ENCODE assay signal across 8 mouse cellular contexts in the genomic region with DNA sequence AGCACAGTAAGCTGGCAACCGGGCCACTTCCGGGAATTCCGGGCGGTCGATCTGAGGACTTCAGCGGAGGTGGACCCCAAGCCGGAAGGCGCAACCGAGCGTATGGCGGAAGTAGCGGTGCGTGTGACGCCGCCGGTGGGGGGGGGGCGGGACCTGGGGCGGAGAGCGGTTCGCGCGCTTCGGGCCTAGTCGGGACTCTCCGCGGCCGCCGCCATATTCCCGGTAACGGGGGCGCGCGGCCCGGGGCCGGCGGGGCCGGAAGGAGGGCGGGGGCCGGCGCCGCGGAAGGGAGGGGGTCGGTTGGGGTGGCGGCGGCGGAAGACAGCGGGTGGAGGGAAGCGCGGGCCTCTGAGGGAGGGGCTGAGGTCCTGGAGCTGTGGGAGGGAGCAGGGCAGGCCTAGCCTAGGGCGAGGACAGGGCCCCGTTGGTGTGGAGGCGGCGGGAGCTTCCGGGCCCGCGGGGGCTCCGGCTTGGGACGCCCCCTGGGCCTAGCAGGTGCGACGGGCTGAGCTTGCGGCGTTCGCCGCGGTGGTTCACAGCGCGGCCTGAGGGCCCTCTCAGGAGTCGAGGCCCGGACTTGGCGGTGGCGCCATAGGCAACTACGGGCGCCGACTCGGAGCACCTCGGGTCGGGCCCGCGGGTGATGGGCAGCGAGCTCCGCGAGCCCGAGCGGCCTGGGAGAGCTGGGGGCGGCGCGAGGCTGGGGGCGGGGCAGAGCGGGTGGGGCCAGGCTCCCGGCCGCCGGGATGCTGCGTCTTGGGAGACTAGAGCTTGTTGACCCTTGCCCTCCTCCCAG. TPM values are rescaled to one million over a fixed set of nuclear protein-coding genes. Genes with fewer than 3 reads are reported as not detected.
DNase-seq lines count a peak whose midpoint lies in the region; ATAC-seq lines count a peak whose summit lies in the region.

Gene Cpsf7 (plus strand): TSS at position 161 of the 796 bp plus-strand sequence.

- WGBS in forebrain, embryonic 14.5 days: under 1% methylated on average over 68 of the region's 93 CpGs
- under 1% methylated on average over 56 of the region's 93 CpGs for WGBS in neural tube, embryonic 15.5 days

- peak; percentile 88 for DNase-seq in ES-CJ7 (ENCODE audit: low read depth, low spot score)
- peak; percentile 82 for DNase-seq in cerebellum, adult 11 months
- DNase-seq in forebrain, embryonic 14.5 days (ENCODE audit: low spot score): peak; percentile 96
- peak; percentile 91 to 92 for DNase-seq in heart, postnatal 14 days
- DNase-seq in layer of hippocampus, adult 11-12 months (ENCODE audit: low spot score): peak; percentile 90
- DNase-seq in lung, adult 18-20 months: peak; percentile 91 to 94
- DNase-seq in testis, postnatal 14 days (ENCODE audit: low spot score): peak; percentile 93

- H3K36me3 ChIP-seq in forebrain, embryonic 14.5 days (ENCODE audit: control insufficient read depth, insufficient read depth, low read length): peaks cover 20% of the 10 kb centered on the region
- H3K36me3 ChIP-seq in neural tube, embryonic 15.5 days: peaks cover 9% of the 10 kb centered on the region

- H3K9me3 ChIP-seq in forebrain, embryonic 14.5 days (replicated peaks; ENCODE audit: control insufficient read depth, low read length): no peaks in the 10 kb centered on the region
- H3K9me3 ChIP-seq in neural tube, embryonic 15.5 days (replicated peaks): no peaks in the 10 kb centered on the region

- H3K9ac ChIP-seq in forebrain, embryonic 14.5 days (ENCODE audit: low read length): peak within 1 kb of the TSS; percentile 99
- H3K9ac ChIP-seq in neural tube, embryonic 15.5 days (replicated peaks): peak within 1 kb of the TSS; percentile 97

- H3K27me3 ChIP-seq in forebrain, embryonic 14.5 days (replicated peaks; ENCODE audit: control insufficient read depth, insufficient read depth, low read length): no peaks in the 10 kb centered on the region
- H3K27me3 ChIP-seq in neural tube, embryonic 15.5 days (replicated peaks): no peaks in the 10 kb centered on the region

- H3K4me1 ChIP-seq in forebrain, embryonic 14.5 days (ENCODE audit: control insufficient read depth, insufficient read depth, low read length): peaks cover 18% of the 10 kb centered on the region
- peaks cover 34% of the 10 kb centered on the region for H3K4me1 ChIP-seq in neural tube, embryonic 15.5 days

- intact Hi-C loops in heart, postnatal 14 days (cut with DNase I): loop anchor here (5.0 kb wide), 1 partner anchor 82 kb away; the partner anchor contains the start of genes Ddb1 and Tkfc

- peak within 1 kb of the TSS; percentile 94 for H3K27ac ChIP-seq in forebrain, embryonic 14.5 days (ENCODE audit: low read depth, low read length)
- H3K27ac ChIP-seq in neural tube, embryonic 15.5 days (replicated peaks): peak within 1 kb of the TSS; percentile 97

- peak within 1 kb of the TSS; percentile 78 for H3K4me2 ChIP-seq in forebrain, embryonic 14.5 days (ENCODE audit: low read length)
- H3K4me2 ChIP-seq in neural tube, embryonic 15.5 days: peak within 1 kb of the TSS; percentile 66

- peak; percentile 95 for ATAC-seq in forebrain, embryonic 14.5 days
- ATAC-seq in neural tube, embryonic 15.5 days (ENCODE audit: low FRiP score): peak; percentile 94

- H3K4me3 ChIP-seq in forebrain, embryonic 14.5 days (ENCODE audit: low read depth, low read length): peak within 1 kb of the TSS; percentile 98
- peak within 1 kb of the TSS; percentile 93 for H3K4me3 ChIP-seq in neural tube, embryonic 15.5 days (replicated peaks)

RNA-seq across cellular contexts. Expression of gene Cpsf7, which starts in this region (rescaled TPM):
- polyA plus RNA-seq in forebrain, embryonic 14.5 days (2014; fragmentation: Nextera tagmentation; extraction: Ambion mirVana): 53.9 and 61.1 TPM in 2 replicates
- total RNA-seq in heart, postnatal 14 days (2021): 10 to 100 TPM; 35.3 to 36.4 TPM
- polyA plus RNA-seq in neural tube, embryonic 15.5 days (2015; fragmentation: Nextera tagmentation; extraction: Ambion mirVana): 45.6 and 47.2 TPM in 2 replicates

Comparison
In these comparisons a context has a peak if more than half of its experiments do, and no peak if none do; other contexts are left out.
1. Peak in every context shown above with its lines: DNase-seq, ATAC-seq, H3K4me3 ChIP-seq and H3K27ac ChIP-seq.